Mouse (Mus musculus) kidney, adult 2 months (tissue): Measurements from ENCODE around the gene Dusp11.

Experiments used
- CTCF ChIP-seq: fragments of 200-500 bp; conservative IDR thresholded peaks from 2 replicates; pipeline ENCODE4 v1.5.1; 2011; ENCODE audit warnings: low read depth, mild to moderate bottlenecking, control low read depth, low read length, moderate library complexity, mixed read lengths; ENCODE audit not compliant: insufficient read depth, insufficient read length
- POLR2A ChIP-seq: fragments of 200-500 bp; IDR thresholded peaks from one replicate; pipeline ENCODE4 v1.6.1; 2011; ENCODE audit warnings: low read depth, low read length, control low read depth

- TF ChIP-seq CTCF (peak; percentile 52), POLR2A (no peak)
Observed at GRCm38 (mm10) chr6:86003405-86003925, 42.0 kb upstream of the Dusp11 start.
